Mouse (Mus musculus) myocyte (in vitro differentiated cells): ENCODE results near the gene Ntng1. TPM values are rescaled to one million over a fixed set of nuclear protein-coding genes. Genes with fewer than 3 reads are reported as not detected.

Experiments used
- H3K27me3 ChIP-seq: one replicate; pipeline ENCODE4 v1.6.1; 2011; ENCODE audit not compliant: control insufficient read depth, insufficient read depth, insufficient read length
- H3K36me3 ChIP-seq: one replicate; pipeline ENCODE4 v1.6.1; 2011; ENCODE audit not compliant: control insufficient read depth, insufficient read depth
- H3K4me2 ChIP-seq: one replicate; pipeline ENCODE4 v1.6.1; 2011; ENCODE audit warnings: low read depth, control low read depth
- H3K4me3 ChIP-seq: one replicate; pipeline ENCODE4 v1.5.1; 2011; ENCODE audit warnings: mild to moderate bottlenecking, control low read depth, moderate library complexity
- H3K79me2 ChIP-seq: one replicate; pipeline ENCODE4 v1.6.1; 2011; ENCODE audit not compliant: control insufficient read depth, insufficient read depth
- H3ac ChIP-seq: one replicate; pipeline ENCODE4 v1.6.1; 2011; ENCODE audit not compliant: control insufficient read depth, insufficient read length
- CEBPB ChIP-seq: IDR thresholded peaks from 2 replicates; pipeline ENCODE4 v1.6.1; 2011; ENCODE audit warnings: mild to moderate bottlenecking, moderate library complexity; ENCODE audit not compliant: poor library complexity, insufficient read depth, severe bottlenecking
- E2F4 ChIP-seq: IDR thresholded peaks from one replicate; pipeline ENCODE4 v1.6.1; 2011; ENCODE audit warnings: mild to moderate bottlenecking, control low read depth, moderate library complexity; ENCODE audit not compliant: insufficient read depth
- MAX ChIP-seq: IDR thresholded peaks from one replicate; pipeline ENCODE4 v1.6.1; 2011; ENCODE audit warnings: low read depth, mild to moderate bottlenecking, control low read depth
- MYOD1 ChIP-seq, 3 experiments: IDR thresholded peaks; one replicate each; pipeline ENCODE4 v1.6.1; 2011; ENCODE audit warnings: control low read depth in 2 of 3, low read depth in 2 of 3, mild to moderate bottlenecking in 2 of 3, moderate library complexity in 1 of 3; ENCODE audit not compliant: insufficient read length in 2 of 3, control insufficient read depth in 1 of 3
- MYOG ChIP-seq, 3 experiments: IDR thresholded peaks; one replicate each; pipeline ENCODE4 v1.6.1; 2011; ENCODE audit warnings: control low read depth in 2 of 3, low read depth in 2 of 3, mild to moderate bottlenecking in 2 of 3; ENCODE audit not compliant: insufficient read length in 2 of 3, control insufficient read depth in 1 of 3, insufficient read depth in 1 of 3
- POLR2A ChIP-seq: IDR thresholded peaks from one replicate; pipeline ENCODE4 v1.6.1; 2011; ENCODE audit warnings: low read depth, mild to moderate bottlenecking, control low read depth, moderate library complexity; ENCODE audit not compliant: insufficient read length
- POLR2AphosphoS2 ChIP-seq: IDR thresholded peaks from one replicate; pipeline ENCODE4 v1.6.1; 2011; ENCODE audit warnings: low read depth, control low read depth; ENCODE audit not compliant: insufficient read length
- REST ChIP-seq: IDR thresholded peaks from one replicate; pipeline ENCODE4 v1.6.1; 2011; ENCODE audit warnings: mild to moderate bottlenecking, control low read depth, moderate library complexity; ENCODE audit not compliant: insufficient read depth, insufficient read length
- SRF ChIP-seq: IDR thresholded peaks from one replicate; pipeline ENCODE4 v1.6.1; 2011; ENCODE audit warnings: low read depth; ENCODE audit not compliant: control insufficient read depth, insufficient read length
- TCF12 ChIP-seq: IDR thresholded peaks from one replicate; pipeline ENCODE4 v1.6.1; 2011; ENCODE audit warnings: mild to moderate bottlenecking, control low read depth; ENCODE audit not compliant: poor library complexity, insufficient read depth, severe bottlenecking
- TCF3 ChIP-seq: IDR thresholded peaks from one replicate; pipeline ENCODE4 v1.6.1; 2011; ENCODE audit warnings: low read depth, control low read depth; ENCODE audit not compliant: insufficient read length
- USF1 ChIP-seq: IDR thresholded peaks from one replicate; pipeline ENCODE4 v1.6.1; 2011; ENCODE audit warnings: low read depth, mild to moderate bottlenecking, control low read depth, moderate library complexity
- polyA plus RNA-seq: library from polyadenylated mRNA; unstranded; fragments of >200 nt; fragmentation: generic; extraction: Trizol; gene quantifications from one replicate; pipeline ENCODE4 v1.2.1, GENCODE M21; 2012; ENCODE audit warnings: missing spikeins

Ntng1 gene
- polyA plus RNA-seq, 1 experiment, result 0.01 TPM

DNA sequence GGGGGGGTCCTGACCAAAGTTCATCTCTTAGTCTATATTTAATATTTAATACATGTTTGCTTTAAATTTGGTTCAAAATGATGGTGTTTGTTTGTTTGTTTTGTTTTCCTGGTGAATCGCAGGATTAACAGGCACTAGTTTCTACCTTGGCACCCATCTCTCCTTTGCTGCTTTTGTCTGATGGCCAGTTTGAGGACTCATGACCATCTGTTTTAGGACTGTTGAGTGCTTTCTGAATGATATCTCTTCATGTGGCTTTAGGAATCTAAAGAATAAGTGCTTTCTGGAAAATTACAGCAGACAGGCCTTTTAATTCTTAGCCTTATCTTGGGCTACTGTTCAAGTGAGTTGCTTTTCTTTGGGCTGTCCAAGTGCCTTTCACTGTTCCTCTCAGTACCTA is 318.0 kb downstream of the Ntng1 start:
- H3K36me3 ChIP-seq, result no peaks in the 10 kb centered on the region
- no peaks in the 10 kb centered on the region for H3K27me3 ChIP-seq
- no peak overlapping the region for H3K4me2 ChIP-seq
- no peak overlapping the region for H3ac ChIP-seq
- no peaks in the 10 kb centered on the region for H3K79me2 ChIP-seq
- no peak overlapping the region for H3K4me3 ChIP-seq
- TF ChIP-seq POLR2AphosphoS2 (no peak), MYOG (IDR thresholded peaks at IDR 0.05; ENCODE audit: control insufficient read depth in 1 of 3, insufficient read depth in 1 of 3, insufficient read length in 2 of 3, low read depth in 2 of 3) (no peak), CEBPB (no peak), POLR2A (no peak), USF1 (no peak), REST (no peak), E2F4 (no peak), SRF (no peak), TCF12 (no peak), TCF3 (no peak), MAX (no peak), MYOD1 (IDR thresholded peaks at IDR 0.05; ENCODE audit: control insufficient read depth in 1 of 3, insufficient read length in 2 of 3, low read depth in 2 of 3) (no peak)

DNA sequence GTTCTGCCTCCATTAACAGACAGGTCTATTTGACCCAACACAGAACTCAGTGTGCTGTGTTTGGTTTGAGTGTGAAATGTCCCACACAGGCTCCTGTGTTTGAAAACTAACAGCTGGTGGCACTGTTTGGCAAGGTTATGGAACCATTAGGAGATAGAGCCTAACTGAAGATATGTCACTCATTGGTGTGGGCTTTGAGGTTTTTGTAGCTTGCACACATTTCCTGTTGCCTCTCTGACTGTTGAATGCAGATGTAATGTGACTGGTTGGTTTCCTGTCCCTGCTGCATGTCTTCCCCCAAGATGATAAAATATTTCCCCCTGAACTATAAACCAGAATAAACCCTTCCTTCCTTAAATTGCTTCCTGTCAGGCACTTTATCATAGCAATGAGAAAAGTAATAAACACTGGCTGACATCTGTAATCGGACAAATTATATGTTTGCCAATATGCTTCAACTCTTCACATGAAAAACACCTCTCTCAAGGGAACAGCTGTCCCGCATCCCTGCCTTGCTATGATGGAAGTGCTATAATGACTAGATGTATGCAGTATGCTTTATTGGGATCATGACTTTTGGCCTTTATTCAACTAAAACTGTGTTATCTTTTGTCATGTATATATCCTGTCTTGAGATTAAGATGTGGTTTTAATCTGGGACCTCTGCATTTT is 320.9 kb downstream of the Ntng1 start:
- Histone ChIP-seq H3K27me3 (no peaks in the 10 kb centered on the region), H3K4me3 (no peak overlapping the region), H3K79me2 (no peaks in the 10 kb centered on the region), H3ac (no peak overlapping the region), H3K4me2 (no peak overlapping the region), H3K36me3 (no peaks in the 10 kb centered on the region)
- TF ChIP-seq SRF (no peak), TCF3 (no peak), USF1 (no peak), MYOG (IDR thresholded peaks at IDR 0.05; ENCODE audit: control insufficient read depth in 1 of 3, insufficient read depth in 1 of 3, insufficient read length in 2 of 3, low read depth in 2 of 3) (no peak), MAX (no peak), POLR2A (no peak)

DNA sequence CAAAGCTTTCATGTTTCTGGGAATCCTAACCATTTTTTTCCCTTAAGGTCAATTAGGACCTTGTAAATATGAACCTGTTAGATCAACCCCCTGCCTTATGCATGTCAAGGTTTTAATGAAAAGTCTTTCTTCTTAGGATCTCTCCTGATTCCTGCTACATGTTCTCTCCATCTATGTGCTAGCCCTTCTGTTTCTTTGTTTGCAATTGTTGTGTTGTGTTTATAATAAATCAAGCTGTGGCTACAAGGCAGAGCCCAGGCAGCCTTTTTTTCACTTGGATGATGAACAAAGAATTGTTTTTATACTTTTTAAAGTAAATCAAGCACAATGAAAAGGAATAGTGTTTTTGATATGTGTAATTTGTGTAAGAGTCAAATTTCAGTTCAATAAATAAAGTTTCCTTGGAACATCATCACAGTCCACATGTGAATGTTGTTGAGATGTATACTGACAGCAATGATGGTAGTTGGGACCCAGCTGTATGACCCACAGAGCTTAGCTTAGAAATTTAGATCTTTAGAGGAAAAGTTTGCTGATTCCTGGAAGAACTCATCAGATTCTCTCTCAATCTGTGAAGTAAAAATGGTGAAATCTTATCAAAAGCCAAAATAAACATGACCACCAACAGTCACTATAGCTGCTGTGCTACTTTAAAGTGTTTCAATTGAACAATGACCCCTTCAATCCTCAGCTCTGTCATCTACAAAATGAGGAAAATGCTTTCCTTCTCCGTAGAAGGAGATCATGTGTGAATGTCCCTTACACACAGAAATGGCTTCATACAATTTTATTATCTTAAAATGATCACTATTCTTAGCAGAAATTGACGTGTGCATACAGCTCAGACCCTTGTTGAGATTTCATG is 324.8 kb downstream of the Ntng1 start:
- TF ChIP-seq E2F4 (no peak), MYOD1 (IDR thresholded peaks at IDR 0.05; ENCODE audit: control insufficient read depth in 1 of 3, insufficient read length in 2 of 3, low read depth in 2 of 3) (no peak), REST (no peak), MYOG (IDR thresholded peaks at IDR 0.05; ENCODE audit: control insufficient read depth in 1 of 3, insufficient read depth in 1 of 3, insufficient read length in 2 of 3, low read depth in 2 of 3) (no peak), POLR2AphosphoS2 (no peak), MAX (no peak), POLR2A (no peak), TCF12 (no peak), USF1 (no peak), SRF (no peak), TCF3 (no peak), CEBPB (no peak)
- Histone ChIP-seq H3K79me2 (no peaks in the 10 kb centered on the region), H3K27me3 (no peaks in the 10 kb centered on the region), H3K4me2 (no peak overlapping the region), H3K36me3 (no peaks in the 10 kb centered on the region), H3ac (no peak overlapping the region), H3K4me3 (no peak overlapping the region)

DNA sequence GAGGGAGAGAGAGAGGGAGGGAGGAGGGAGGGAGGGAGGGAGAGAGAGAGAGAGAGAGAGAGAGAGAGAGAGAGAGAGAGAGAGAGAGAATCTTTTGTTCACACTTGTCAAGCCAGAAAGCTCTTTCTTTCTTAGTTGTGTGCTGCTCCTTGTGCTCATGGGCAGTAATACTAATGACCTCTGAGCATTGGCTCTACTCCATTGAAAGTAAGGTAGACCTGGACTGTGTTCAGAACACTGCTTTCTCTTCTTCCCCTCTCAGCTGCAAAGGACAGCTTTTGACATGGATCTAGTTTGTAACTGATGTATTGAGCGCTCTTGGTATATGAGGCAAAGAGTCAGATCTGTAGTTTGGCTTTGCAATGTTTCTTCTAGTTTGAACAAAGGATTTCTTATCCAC is 334.7 kb downstream of the Ntng1 start:
- H3K27me3 ChIP-seq, result no peaks in the 10 kb centered on the region
- H3K79me2 ChIP-seq, result no peaks in the 10 kb centered on the region
- no peak overlapping the region for H3ac ChIP-seq
- TF ChIP-seq USF1 (no peak), MAX (no peak), POLR2A (no peak), E2F4 (no peak), POLR2AphosphoS2 (no peak), MYOG (IDR thresholded peaks at IDR 0.05; ENCODE audit: control insufficient read depth in 1 of 3, insufficient read depth in 1 of 3, insufficient read length in 2 of 3, low read depth in 2 of 3) (no peak), CEBPB (no peak), SRF (no peak), TCF12 (no peak), TCF3 (no peak), MYOD1 (IDR thresholded peaks at IDR 0.05; ENCODE audit: control insufficient read depth in 1 of 3, insufficient read length in 2 of 3, low read depth in 2 of 3) (no peak), REST (no peak)
- no peak overlapping the region for H3K4me3 ChIP-seq
- H3K36me3 ChIP-seq, result no peaks in the 10 kb centered on the region
- no peak overlapping the region for H3K4me2 ChIP-seq
